Mouse (Mus musculus) forebrain, embryonic 10.5 days (tissue): Measurements from ENCODE around the gene Vwf. TPM values are rescaled to one million over a fixed set of nuclear protein-coding genes. Genes with fewer than 3 reads are reported as not detected.

Source experiments
- DNase-seq: peaks from one replicate; pipeline ENCODE4 v3.0.0-alpha.2; 2017; ENCODE audit warnings: low spot score; ENCODE audit errors: extremely low spot score
- H3K27ac ChIP-seq: fragments of 300-500 bp; sonication (generic); 2 replicates; pipeline ENCODE4 v1.5.1; 2016; ENCODE audit warnings: mild to moderate bottlenecking
- H3K27me3 ChIP-seq: fragments of 300-500 bp; sonication (generic); 2 replicates; pipeline ENCODE4 v1.6.1; 2016; ENCODE audit warnings: mild to moderate bottlenecking; ENCODE audit not compliant: poor library complexity, severe bottlenecking
- H3K36me3 ChIP-seq: fragments of 300-500 bp; sonication (generic); replicated peaks from 2 replicates; pipeline ENCODE4 v1.6.1; 2016; ENCODE audit warnings: mild to moderate bottlenecking, moderate library complexity
- H3K4me1 ChIP-seq: fragments of 300-500 bp; sonication (generic); 2 replicates; pipeline ENCODE4 v1.6.1; 2016
- H3K4me3 ChIP-seq: fragments of 300-500 bp; sonication (generic); 2 replicates; pipeline ENCODE4 v1.5.1; 2016; ENCODE audit warnings: mild to moderate bottlenecking, moderate library complexity
- H3K9me3 ChIP-seq: fragments of 300-500 bp; sonication (generic); 2 replicates; pipeline ENCODE4 v1.6.1; 2016; ENCODE audit warnings: mild to moderate bottlenecking, moderate library complexity
- WGBS: fragments of 180-500 bp; shearing (Covaris S2); methylation state at CpG from one replicate; pipeline ENCODE4 v1.1.7; 2016; 5-methylcytosine and 5-hydroxymethylcytosine counted together
- polyA plus RNA-seq: library from polyadenylated mRNA; unstranded; fragments of >200 nt; fragmentation: Nextera tagmentation; extraction: Ambion mirVana; gene quantifications from 2 replicates; pipeline ENCODE4 v1.2.1, GENCODE M21; 2016

Gene Vwf
- polyA plus RNA-seq: 4.1 and 5.9 TPM in 2 replicates

DNA sequence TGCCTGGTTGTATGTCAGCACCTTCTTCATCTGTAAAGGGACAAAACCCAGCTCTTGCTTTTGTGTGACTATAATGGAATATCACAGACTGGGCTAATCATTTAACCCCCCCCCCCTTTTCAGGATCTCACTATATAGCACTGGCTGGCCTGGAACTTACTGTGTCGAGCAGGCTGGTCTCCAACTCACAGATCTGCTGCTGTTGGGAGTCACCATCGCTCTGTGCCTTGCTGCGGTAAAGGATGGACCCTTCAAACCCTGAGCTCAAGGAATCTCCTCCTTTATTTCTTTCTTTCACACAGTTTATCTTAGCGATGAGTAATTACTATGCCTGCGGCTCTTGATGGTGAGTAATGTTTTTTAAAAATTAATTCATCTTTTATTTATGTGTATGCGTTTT, at the start of gene Vwf:
Vwf (plus strand) TSS at position 301 of the 400 bp plus-strand sequence.
- no peaks in the 10 kb centered on the region for H3K27me3 ChIP-seq
- H3K27ac ChIP-seq: no peak within 1 kb of the TSS
- WGBS: 95% methylated on average over 6 of the region's 6 CpGs

DNA sequence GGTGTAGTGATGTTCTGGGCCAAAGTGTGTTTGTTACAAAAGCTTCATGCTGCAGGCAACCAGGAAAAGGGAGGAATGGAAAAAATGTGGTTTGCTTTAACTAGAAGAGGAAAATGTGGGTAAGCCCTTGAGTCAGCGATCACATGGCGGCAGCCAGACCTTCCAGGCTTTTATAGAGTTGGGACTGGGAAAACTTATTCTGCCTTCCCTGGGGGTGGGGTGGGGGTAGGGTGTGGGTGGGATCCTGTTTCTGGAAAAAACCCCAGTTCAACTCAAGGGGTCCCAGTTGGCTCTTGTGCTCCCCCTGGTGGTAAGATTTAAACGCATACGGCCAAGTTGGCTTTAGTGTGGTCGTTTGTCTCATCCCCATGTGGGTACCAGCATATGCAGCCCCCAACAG, 48.5 kb upstream of the Vwf start:
- Histone ChIP-seq H3K27me3 (peaks cover 37% of the 10 kb centered on the region), H3K36me3 (no peaks in the 10 kb centered on the region), H3K27ac (no peak overlapping the region), H3K4me3 (no peak overlapping the region), H3K9me3 (no peaks in the 10 kb centered on the region), H3K4me1 (peaks cover 24% of the 10 kb centered on the region)
- peak; percentile 46 for DNase-seq
- WGBS: 27% methylated on average over 5 of the region's 5 CpGs

More for the DNA sequence above, at the start of gene Vwf:
- DNase-seq: no peak
- Histone ChIP-seq H3K36me3 (no peaks in the 10 kb centered on the region), H3K9me3 (no peaks in the 10 kb centered on the region), H3K4me1 (peaks cover 5% of the 10 kb centered on the region; the same call in 1 of the 2 replicates), H3K4me3 (no peak within 1 kb of the TSS)

DNA sequence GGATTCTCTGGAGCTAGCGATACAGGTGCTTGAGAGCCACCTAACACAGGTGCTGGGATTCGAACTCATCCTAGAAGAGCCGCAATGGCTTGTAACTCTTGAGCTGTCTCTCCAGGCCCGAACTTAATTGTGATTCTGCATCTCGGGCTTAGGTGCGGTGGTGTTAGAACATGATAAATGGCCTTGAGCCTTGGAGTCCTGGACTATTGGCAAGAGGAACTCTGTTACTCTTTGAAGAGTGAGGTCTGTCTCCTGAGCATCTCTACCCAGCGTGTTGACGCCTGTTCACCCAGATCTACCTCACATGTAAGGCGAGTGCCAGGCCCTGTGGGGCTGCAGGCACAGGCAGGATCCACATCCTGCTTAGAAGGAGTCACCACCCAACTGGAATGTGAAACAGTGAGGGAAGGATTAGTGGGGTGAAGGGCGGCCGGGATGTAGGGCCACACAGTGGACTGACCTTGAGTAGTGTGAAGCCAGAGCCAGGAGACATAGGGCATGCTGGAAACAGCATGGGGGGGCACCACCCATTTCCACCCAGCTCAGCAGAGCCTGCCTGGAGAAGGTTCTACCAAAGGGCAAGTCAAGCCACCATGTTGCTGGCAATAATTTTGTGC, 43.3 kb upstream of the Vwf start:
- Histone ChIP-seq H3K4me3 (no peak overlapping the region), H3K36me3 (no peaks in the 10 kb centered on the region), H3K27ac (no peak overlapping the region), H3K9me3 (no peaks in the 10 kb centered on the region), H3K27me3 (no peaks in the 10 kb centered on the region), H3K4me1 (0 out of 2 replicates have a peak, but pooled peaks cover 5% of the 10 kb centered on the region)
- WGBS: 90% methylated on average over 11 of the region's 11 CpGs
- DNase-seq: no peak

DNA sequence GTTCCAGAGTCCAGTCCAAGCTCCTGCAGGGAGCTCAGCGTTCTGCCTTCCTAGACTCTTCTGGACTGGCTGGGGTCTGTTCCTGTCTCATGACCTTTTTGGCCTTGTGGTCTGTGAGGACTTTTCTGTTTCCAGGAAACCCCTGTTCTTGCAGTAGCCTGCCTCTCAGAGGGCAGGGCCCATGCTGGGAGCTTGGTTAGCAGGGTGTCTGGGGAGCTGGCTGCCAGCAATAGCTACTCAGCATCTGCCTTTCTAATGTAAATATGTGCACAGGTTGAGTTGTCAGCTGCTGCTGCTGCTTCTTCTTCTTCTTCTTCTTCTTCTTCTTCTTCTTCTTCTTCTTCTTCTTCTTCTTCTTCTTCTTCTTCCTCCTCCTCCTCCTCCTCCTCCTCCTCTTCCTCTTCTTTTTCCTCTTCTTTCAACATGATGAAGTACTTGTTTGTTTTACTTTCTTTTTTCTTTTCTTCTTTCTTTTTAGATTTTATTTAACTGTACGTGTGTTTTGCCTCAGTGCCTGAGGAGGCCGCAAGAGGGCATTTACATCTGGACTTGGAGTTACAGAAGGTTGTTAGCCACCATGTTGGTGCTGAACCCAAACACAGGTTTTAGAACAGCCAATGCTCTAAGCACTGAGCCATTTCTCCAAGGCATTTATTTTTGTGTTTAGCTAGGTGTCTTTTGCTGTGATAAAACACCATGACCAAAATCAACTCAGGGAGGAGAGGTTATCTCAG, 41.8 kb upstream of the Vwf start:
- H3K36me3 ChIP-seq: no peaks in the 10 kb centered on the region
- 49% methylated on average over 3 of the region's 3 CpGs for WGBS

DNA sequence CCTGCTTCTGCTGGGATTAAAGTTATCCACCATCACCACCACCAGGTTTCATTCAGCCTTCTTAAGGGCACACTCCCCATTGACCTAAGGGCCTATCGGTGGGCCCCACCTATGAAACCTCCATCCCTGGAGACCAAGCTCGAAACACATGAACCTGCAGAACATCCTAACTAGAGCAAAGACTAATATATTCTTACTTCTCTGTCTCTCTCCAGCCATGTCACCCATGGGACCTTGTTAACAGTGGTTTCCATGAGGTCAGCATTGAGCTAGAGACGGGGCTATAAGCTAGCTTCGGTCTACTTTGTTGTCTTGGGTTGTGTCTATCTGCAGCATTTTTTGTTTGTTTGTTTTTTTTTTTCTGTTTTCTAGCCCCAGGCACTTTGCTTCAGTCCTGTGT, 40.1 kb upstream of the Vwf start:
- 91% methylated on average over 4 of the region's 4 CpGs for WGBS
- no peak overlapping the region for H3K4me3 ChIP-seq
- no peaks in the 10 kb centered on the region for H3K36me3 ChIP-seq
- H3K27me3 ChIP-seq: no peaks in the 10 kb centered on the region
- H3K9me3 ChIP-seq: no peaks in the 10 kb centered on the region
- DNase-seq: no peak
- no peak overlapping the region for H3K27ac ChIP-seq
- 0 out of 2 replicates have a peak, but pooled peaks cover 5% of the 10 kb centered on the region for H3K4me1 ChIP-seq

More for the DNA sequence above, 41.8 kb upstream of the Vwf start:
- H3K27me3 ChIP-seq: no peaks in the 10 kb centered on the region
- no peak overlapping the region for H3K4me3 ChIP-seq
- no peak for DNase-seq
- 0 out of 2 replicates have a peak, but pooled peaks cover 5% of the 10 kb centered on the region for H3K4me1 ChIP-seq
- no peaks in the 10 kb centered on the region for H3K9me3 ChIP-seq
- H3K27ac ChIP-seq: no peak overlapping the region

DNA sequence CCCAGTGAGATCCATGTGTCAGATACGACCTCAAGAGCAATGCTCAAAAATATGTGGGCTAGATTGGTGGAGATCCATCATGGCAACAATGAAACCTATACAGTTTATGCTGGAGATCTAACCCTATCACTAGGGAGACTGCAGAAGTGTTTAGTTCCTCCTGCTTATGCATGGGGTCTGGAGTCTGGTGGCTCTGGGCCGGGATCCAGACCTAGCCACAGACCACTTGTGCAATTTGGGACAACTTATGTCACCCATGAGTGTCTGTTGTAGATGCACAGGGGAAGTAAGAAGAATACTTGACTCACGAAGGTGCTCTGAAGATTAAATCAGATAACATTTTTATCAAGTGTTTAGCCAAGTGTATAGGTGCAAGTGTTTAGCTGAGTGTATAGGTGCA, 36.8 kb upstream of the Vwf start:
- Histone ChIP-seq H3K27me3 (no peaks in the 10 kb centered on the region), H3K36me3 (no peaks in the 10 kb centered on the region), H3K4me3 (no peak overlapping the region), H3K27ac (no peak overlapping the region), H3K4me1 (no peaks in the 10 kb centered on the region), H3K9me3 (no peaks in the 10 kb centered on the region)
- DNase-seq: no peak
- 84% methylated on average over 3 of the region's 3 CpGs for WGBS

DNA sequence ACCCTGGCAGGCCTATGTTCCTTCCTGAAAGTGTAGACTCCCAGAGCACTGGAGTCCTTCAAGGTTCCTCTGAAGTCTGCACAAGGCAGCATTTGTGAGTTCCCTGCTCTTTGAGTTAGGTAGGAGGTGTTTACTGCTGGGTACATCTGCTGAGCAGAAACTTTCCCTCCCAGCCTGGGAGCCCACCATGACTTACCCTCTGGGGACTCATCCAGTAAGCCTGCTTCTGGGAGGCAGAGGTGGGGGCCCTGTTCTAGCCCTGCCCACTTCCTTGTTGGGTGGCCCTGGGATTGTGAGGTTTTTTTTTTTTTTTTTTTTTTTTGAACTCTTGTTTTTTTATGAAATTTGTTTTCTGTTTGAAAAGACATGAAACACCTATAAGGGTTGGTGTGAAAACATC, 35.9 kb upstream of the Vwf start:
- H3K27me3 ChIP-seq: no peaks in the 10 kb centered on the region
- no peaks in the 10 kb centered on the region for H3K36me3 ChIP-seq
- no peaks in the 10 kb centered on the region for H3K9me3 ChIP-seq

DNA sequence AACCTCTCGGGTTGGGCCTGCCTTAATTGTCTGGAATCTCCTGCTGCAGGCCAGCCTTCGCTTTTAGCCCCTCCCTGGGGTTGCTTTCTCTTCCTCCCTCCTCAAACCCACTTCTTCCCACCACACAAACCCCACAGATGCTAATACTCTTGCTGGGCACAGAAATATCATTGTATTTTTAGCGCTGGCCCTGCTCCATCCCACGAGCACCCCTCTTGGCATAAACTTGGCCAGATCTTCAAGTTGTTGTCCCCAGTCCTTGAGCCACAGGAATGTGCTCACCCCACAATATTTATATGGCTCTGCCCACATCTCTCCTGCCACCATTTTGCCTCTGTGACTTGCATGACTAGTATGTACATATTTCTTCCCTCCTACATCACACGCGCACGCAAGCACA, 35.4 kb upstream of the Vwf start:
- no peak overlapping the region for H3K4me3 ChIP-seq
- no peaks in the 10 kb centered on the region for H3K9me3 ChIP-seq
- H3K36me3 ChIP-seq: no peaks in the 10 kb centered on the region
- WGBS: 91% methylated on average over 7 of the region's 7 CpGs
- H3K27ac ChIP-seq: no peak overlapping the region
- DNase-seq: no peak
- no peaks in the 10 kb centered on the region for H3K27me3 ChIP-seq
- H3K4me1 ChIP-seq: no peaks in the 10 kb centered on the region

More for the DNA sequence above, 35.9 kb upstream of the Vwf start:
- no peak overlapping the region for H3K4me3 ChIP-seq
- H3K27ac ChIP-seq: no peak overlapping the region
- no peaks in the 10 kb centered on the region for H3K4me1 ChIP-seq
- DNase-seq: no peak

DNA sequence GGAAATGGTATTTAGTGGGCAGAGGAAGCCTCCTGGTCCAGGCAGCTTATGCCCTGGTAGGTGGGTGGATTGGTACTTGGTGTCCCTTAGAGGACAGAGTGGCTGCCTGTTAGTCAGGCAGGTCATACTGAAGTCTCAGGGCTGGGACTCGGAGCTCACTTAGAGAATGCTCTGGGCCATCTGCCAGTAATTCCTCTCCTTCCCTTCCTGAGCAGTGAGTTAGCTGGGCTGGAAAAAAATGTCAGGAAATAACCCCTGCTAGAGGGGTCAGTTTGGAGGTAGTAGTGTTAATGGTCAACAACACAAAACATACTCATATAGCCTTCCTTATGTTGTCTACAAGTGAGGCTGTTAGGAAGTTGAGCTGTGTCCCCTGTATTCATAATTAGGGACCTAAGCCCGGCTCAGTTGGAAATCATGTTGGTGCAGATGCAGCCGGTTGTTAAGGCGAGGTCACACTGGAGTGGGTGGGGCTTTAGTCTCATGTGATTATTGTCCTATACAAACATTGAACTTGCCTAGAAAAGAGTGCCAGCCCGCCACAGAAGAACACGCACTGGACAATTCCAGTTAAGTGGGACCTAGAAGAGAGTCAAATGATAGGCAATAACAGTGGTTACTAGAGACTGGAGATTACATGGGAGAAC, 33.5 kb upstream of the Vwf start:
- no peaks in the 10 kb centered on the region for H3K36me3 ChIP-seq
- H3K4me3 ChIP-seq: no peak overlapping the region
- no peak overlapping the region for H3K27ac ChIP-seq
- WGBS: 77% methylated on average over 6 of the region's 6 CpGs
- H3K9me3 ChIP-seq: no peaks in the 10 kb centered on the region
- no peak for DNase-seq
- H3K27me3 ChIP-seq: no peaks in the 10 kb centered on the region
- no peaks in the 10 kb centered on the region for H3K4me1 ChIP-seq

DNA sequence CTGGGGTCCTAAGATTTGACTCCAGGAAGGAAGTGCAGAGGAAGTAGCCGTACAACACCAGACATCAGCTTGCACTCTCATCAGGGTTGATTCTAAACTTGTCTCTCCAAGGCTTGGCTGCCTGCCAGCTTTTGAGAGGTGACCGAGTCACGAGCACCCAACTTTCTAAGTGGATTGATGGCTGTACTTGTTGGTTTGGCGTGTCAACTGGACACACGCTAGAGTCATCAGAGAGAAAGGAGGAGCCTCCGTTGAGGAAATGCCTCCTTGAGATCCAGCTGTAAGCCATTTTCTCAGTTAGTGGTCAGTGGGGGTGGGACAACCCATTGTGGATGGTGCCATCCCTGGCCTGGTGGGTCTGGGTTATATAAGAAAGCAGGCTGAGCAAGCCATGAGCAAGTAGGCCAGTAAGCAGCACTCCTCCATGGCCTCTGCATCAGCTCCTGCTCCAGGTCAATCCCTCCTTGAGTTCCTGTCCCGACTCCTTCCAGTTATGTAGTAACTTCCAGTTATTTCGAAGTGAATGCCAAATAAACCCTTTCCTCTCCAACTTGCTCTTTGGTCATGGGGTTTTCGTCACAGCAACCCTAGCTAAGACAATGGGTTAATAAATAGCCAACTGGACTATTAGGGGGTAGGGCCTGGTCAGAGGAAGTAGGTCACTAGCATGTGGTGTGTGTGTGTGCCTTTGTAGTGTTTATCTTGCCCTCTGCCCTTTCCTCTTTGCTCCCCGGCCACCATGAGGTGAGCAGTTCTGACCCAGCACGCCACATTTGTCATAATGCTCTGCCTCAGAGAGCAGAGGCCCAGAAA, 30.9 kb upstream of the Vwf start:
- Histone ChIP-seq H3K27me3 (no peaks in the 10 kb centered on the region), H3K4me3 (no peak overlapping the region), H3K9me3 (no peaks in the 10 kb centered on the region), H3K36me3 (no peaks in the 10 kb centered on the region), H3K4me1 (no peaks in the 10 kb centered on the region), H3K27ac (no peak overlapping the region)
- DNase-seq: no peak
- WGBS: 87% methylated on average over 11 of the region's 11 CpGs

DNA sequence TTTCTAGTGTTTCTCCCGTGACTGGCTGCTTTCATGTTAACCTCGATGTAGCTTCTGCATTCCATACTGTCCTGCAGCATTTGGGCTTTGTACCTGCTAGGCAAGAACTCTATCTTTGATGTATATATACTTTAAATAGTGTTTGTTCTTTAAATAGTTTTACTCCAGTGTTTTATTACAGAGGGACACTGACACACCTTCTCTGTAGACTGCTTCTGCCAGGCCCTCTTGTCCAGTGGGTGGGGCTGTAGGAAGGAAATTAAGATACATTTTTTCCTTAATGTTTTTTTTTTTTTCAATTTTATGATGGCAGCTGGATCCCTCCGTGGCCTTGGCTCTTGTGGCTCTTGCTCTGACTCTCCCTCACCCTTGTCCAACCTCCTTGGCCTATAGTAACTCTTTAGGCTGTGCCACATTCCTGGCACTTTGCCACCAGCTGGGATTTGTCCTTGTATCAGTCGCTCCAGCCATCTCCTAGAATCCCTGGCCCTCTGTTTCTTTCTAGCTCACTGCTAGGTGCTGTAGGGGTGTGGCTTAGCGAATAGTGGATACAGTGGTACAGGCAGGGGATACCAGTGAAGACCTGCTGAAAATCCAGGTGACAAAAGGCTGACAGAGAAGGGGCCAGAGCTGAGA, 24.9 kb upstream of the Vwf start:
- Histone ChIP-seq H3K27me3 (no peaks in the 10 kb centered on the region), H3K27ac (no peak overlapping the region), H3K4me1 (no peaks in the 10 kb centered on the region), H3K9me3 (no peaks in the 10 kb centered on the region), H3K4me3 (no peak overlapping the region), H3K36me3 (no peaks in the 10 kb centered on the region)
- DNase-seq: no peak
- 70% methylated on average over 5 of the region's 5 CpGs for WGBS

DNA sequence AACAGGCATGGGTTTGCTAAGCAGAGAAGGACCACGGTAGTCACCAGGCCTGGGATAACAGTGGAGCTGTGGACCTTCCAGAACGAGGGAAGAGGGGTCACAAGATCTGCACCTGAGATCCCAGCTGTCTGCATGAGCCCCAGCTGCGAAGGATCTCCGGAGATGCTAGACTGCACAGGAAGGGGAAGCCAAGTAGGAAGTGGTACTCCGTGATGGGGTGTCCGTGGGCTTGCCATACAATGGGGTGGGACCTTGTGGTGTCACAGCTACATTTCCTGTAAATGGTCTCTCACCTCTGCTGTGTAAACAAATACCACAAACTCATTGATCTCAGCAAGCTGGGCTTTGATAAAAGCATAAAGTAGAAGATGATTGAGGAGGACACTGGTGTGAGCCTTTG, 22.5 kb upstream of the Vwf start:
- H3K4me3 ChIP-seq: no peak overlapping the region
- no peak for DNase-seq
- H3K4me1 ChIP-seq: no peaks in the 10 kb centered on the region
- no peaks in the 10 kb centered on the region for H3K27me3 ChIP-seq
- no peak overlapping the region for H3K27ac ChIP-seq
- WGBS: 87% methylated on average over 6 of the region's 6 CpGs
- H3K36me3 ChIP-seq: no peaks in the 10 kb centered on the region
- H3K9me3 ChIP-seq: no peaks in the 10 kb centered on the region
